Mouse (Mus musculus) cerebellum, adult 2 months (tissue): ENCODE measurements at regions not wholly inside any gene's neighbourhood (a gene's known extent, or its start where the extent isn't known, plus 50 kb on each side); places are given as distances from the start of the nearest gene placed in this dataset.

Experiments
- CTCF ChIP-seq: fragments of 200-500 bp; IDR thresholded peaks from 2 replicates; pipeline ENCODE4 v1.5.1; 2011; ENCODE audit warnings: low read depth, mild to moderate bottlenecking, control low read depth, low read length, moderate library complexity, borderline replicate concordance; ENCODE audit not compliant: insufficient read depth
- POLR2A ChIP-seq: fragments of 200-500 bp; IDR thresholded peaks from 2 replicates; pipeline ENCODE4 v1.6.1; 2011; ENCODE audit warnings: low read length, control low read depth, borderline replicate concordance; ENCODE audit not compliant: insufficient read depth

GRCm38 (mm10) chr1:166839833-166840232 is 158.2 kb upstream of the Fmo9 start:
- TF ChIP-seq CTCF = no peak
- TF ChIP-seq POLR2A = no peak
